Mouse (Mus musculus) forebrain, embryonic 14.5 days (tissue): ENCODE measurements around the gene Map1b. TPM values are rescaled to one million over a fixed set of nuclear protein-coding genes. Genes with fewer than 3 reads are reported as not detected.

Source experiments
- ATAC-seq: fragments of 200-750 bp; cut with Nextera tagmentation; 2 replicates; pipeline ENCODE4 v1.8.0; 2017; ENCODE audit warnings: mild to moderate bottlenecking, moderate library complexity
- DNase-seq: peaks from one replicate; pipeline ENCODE4 v3.0.0-alpha.2; 2015; ENCODE audit warnings: low spot score
- H3K27ac ChIP-seq: fragments of 300-500 bp; sonication (generic); 2 replicates; pipeline ENCODE4 v1.5.1; 2014; ENCODE audit warnings: low read depth, mild to moderate bottlenecking, control low read depth, low read length, moderate library complexity
- H3K27me3 ChIP-seq: fragments of 300-500 bp; sonication (generic); replicated peaks from 2 replicates; pipeline ENCODE4 v1.6.1; 2014; ENCODE audit warnings: low read length, control low read depth, mixed read lengths; ENCODE audit not compliant: control insufficient read depth, insufficient read depth
- H3K36me3 ChIP-seq: fragments of 300-500 bp; sonication (generic); 2 replicates; pipeline ENCODE4 v1.6.1; 2014; ENCODE audit warnings: low read length, control low read depth; ENCODE audit not compliant: control insufficient read depth, insufficient read depth
- H3K4me1 ChIP-seq: fragments of 300-500 bp; sonication (generic); 2 replicates; pipeline ENCODE4 v1.6.1; 2014; ENCODE audit warnings: antibody characterized with exemption, low read length, control low read depth; ENCODE audit not compliant: control insufficient read depth, insufficient read depth
- H3K4me2 ChIP-seq: fragments of 300-500 bp; sonication (generic); 2 replicates; pipeline ENCODE4 v1.6.1; 2014; ENCODE audit warnings: mild to moderate bottlenecking, control low read depth, low read length
- H3K4me3 ChIP-seq: fragments of 300-500 bp; sonication (generic); 2 replicates; pipeline ENCODE4 v1.5.1; 2014; ENCODE audit warnings: low read depth, low read length, control low read depth
- H3K9ac ChIP-seq: fragments of 300-500 bp; sonication (generic); 2 replicates; pipeline ENCODE4 v1.6.1; 2014; ENCODE audit warnings: mild to moderate bottlenecking, low read length, control low read depth, moderate library complexity
- H3K9me3 ChIP-seq: fragments of 300-500 bp; sonication (generic); replicated peaks from 2 replicates; pipeline ENCODE4 v1.6.1; 2016; ENCODE audit warnings: low read length, control low read depth, mixed read lengths; ENCODE audit not compliant: control insufficient read depth
- WGBS: fragments of 180-500 bp; shearing (Covaris S2); extraction: QIAGEN DNeasy Blood & Tissue Kit; methylation state at CpG from one replicate; pipeline ENCODE4 v1.1.7; 2014; 5-methylcytosine and 5-hydroxymethylcytosine counted together
- polyA plus RNA-seq: library from polyadenylated mRNA; unstranded; fragments of >200 nt; fragmentation: Nextera tagmentation; extraction: Ambion mirVana; gene quantifications from 2 replicates; pipeline ENCODE4 v1.2.1, GENCODE M21; 2014

The Map1b gene
- polyA plus RNA-seq, 1 experiment from 2014 or later: 1,380 TPM

- Histone ChIP-seq H3K27me3 (no peaks in the 10 kb centered on the region), H3K4me3 (no peak overlapping the region), H3K9me3 (no peaks in the 10 kb centered on the region), H3K27ac (peak overlapping the region; percentile 80), H3K4me1 (peaks cover 55% of the 10 kb centered on the region), H3K9ac (peak overlapping the region; percentile 59), H3K4me2 (peak overlapping the region; percentile 46), H3K36me3 (peaks cover 70% of the 10 kb centered on the region)
- WGBS: 21% methylated on average over 7 of the region's 7 CpGs
- ATAC-seq (peak; percentile 3; the same call in 1 of the 2 replicates), DNase-seq (no peak)
Measured at GRCm38 (mm10) chr13:99502911-99503310, 13.4 kb downstream of the Map1b start.

- Histone ChIP-seq H3K4me1 (peaks cover 55% of the 10 kb centered on the region), H3K4me2 (peak overlapping the region; percentile 46), H3K4me3 (no peak overlapping the region), H3K9me3 (no peaks in the 10 kb centered on the region), H3K9ac (peak overlapping the region; percentile 59), H3K27me3 (no peaks in the 10 kb centered on the region), H3K36me3 (peaks cover 63% of the 10 kb centered on the region), H3K27ac (peak overlapping the region; percentile 80)
- DNase-seq (peak; percentile 64), ATAC-seq (peak; percentile 51; the same call in 1 of the 2 replicates)
- 13% methylated on average over 13 of the region's 13 CpGs for WGBS
Measured at GRCm38 (mm10) chr13:99502126-99502744, 14.1 kb downstream of the Map1b start.

GRCm38 (mm10) chr13:99501393-99501792, 14.9 kb downstream of the Map1b start:
- no peaks in the 10 kb centered on the region for H3K27me3 ChIP-seq
- H3K27ac ChIP-seq: peak overlapping the region; percentile 80
- 7% methylated on average over 7 of the region's 7 CpGs for WGBS
- peaks cover 59% of the 10 kb centered on the region for H3K36me3 ChIP-seq
- peak overlapping the region; percentile 59 for H3K9ac ChIP-seq
- H3K4me3 ChIP-seq: no peak overlapping the region
- peak overlapping the region; percentile 46 for H3K4me2 ChIP-seq
- H3K9me3 ChIP-seq: no peaks in the 10 kb centered on the region
- ATAC-seq (no peak), DNase-seq (peak; percentile 61)
- peaks cover 51% of the 10 kb centered on the region for H3K4me1 ChIP-seq

DNA sequence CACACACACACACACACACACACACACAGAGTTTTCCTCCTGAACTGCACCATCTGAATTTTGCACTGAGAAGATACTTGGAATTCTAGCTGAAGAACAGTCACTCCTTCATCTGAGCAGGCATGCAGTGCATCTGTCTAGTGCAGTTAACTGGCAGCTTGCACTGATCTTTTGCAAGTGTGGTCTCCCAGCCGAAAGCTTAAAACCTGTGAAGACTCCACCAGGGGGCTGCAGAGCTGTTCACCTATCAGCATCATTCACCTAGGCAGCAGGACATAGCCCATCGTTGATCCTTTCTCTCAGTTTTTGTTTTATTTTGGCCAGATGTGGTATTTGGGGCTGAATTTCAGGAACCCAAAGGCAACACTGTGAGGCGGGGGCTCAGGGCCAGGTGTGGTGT, 15.7 kb downstream of the Map1b start:
- peaks cover 52% of the 10 kb centered on the region for H3K36me3 ChIP-seq
- DNase-seq (peak; percentile 56), ATAC-seq (peak; percentile 27; the same call in 1 of the 2 replicates)
- peak overlapping the region; percentile 80 for H3K27ac ChIP-seq
- 40% methylated on average over 3 of the region's 3 CpGs for WGBS
- no peaks in the 10 kb centered on the region for H3K9me3 ChIP-seq
- peak overlapping the region; percentile 59; the same call in 1 of the 2 replicates for H3K9ac ChIP-seq
- H3K27me3 ChIP-seq: no peaks in the 10 kb centered on the region
- H3K4me1 ChIP-seq: peaks cover 47% of the 10 kb centered on the region
- no peak overlapping the region for H3K4me3 ChIP-seq
- peak overlapping the region; percentile 46 for H3K4me2 ChIP-seq

DNA sequence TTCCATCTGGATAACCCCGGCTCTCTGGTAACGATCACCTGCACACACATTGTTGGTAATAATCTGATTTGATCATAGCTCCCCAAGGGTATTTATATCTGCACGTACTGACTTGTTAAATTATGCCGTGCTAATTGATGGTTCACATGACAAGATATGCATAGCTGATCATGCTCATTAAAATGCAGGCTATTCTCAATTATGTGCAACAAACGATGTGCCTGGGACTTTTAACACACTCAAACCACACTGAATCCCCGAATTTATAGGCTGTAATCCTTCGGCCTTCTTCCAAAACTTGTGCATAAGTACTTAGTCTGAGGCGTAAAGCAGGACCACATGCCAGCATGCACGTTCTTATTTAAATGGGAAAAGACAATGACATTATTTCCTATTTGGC, 16.6 kb downstream of the Map1b start:
- ATAC-seq: no peak
- Histone ChIP-seq H3K4me1 (peaks cover 49% of the 10 kb centered on the region), H3K36me3 (peaks cover 47% of the 10 kb centered on the region), H3K27me3 (no peaks in the 10 kb centered on the region), H3K27ac (no peak overlapping the region), H3K4me2 (no peak overlapping the region), H3K4me3 (no peak overlapping the region), H3K9me3 (no peaks in the 10 kb centered on the region), H3K9ac (no peak overlapping the region)
- DNase-seq: peak; percentile 52
- WGBS: 16% methylated on average over 9 of the region's 9 CpGs

- no peak for DNase-seq
- Histone ChIP-seq H3K27me3 (no peaks in the 10 kb centered on the region), H3K4me1 (peaks cover 51% of the 10 kb centered on the region), H3K4me3 (no peak overlapping the region), H3K4me2 (no peak overlapping the region), H3K9ac (no peak overlapping the region), H3K36me3 (peaks cover 31% of the 10 kb centered on the region), H3K9me3 (no peaks in the 10 kb centered on the region), H3K27ac (no peak overlapping the region)
- 84% methylated on average over 7 of the region's 7 CpGs for WGBS
- ATAC-seq: no peak
Measured at GRCm38 (mm10) chr13:99496106-99496505, 20.2 kb downstream of the Map1b start.

- no peak for ATAC-seq
Measured at GRCm38 (mm10) chr13:99494416-99494815, 21.9 kb downstream of the Map1b start.

DNA sequence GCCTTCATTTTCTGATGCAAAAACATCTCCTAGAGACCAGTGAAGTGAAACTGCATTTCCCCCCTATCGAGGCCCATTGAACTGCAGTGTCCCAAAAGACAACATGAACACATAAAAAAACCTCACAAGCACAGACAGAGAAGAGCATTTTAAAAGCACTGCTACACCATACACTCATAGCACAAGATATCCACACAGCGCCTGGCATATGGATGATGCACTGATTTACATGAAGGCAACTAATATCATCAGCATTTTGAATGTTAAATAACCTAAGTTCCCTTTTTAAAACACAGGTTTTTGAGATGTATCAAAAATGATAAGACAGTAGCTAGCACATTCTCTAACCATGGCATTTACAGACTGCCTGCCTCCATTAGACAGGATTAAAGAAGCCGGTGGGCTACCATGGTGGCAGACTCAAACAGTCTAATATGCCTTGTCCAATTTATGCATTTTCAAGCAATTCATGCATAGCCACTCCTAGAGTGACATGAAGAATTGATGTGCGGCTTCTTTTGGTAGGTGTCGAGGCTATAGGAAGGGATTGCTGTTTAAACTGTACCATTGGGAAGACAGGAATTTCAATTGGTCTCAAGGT, 22.9 kb downstream of the Map1b start:
- H3K9ac ChIP-seq: peak overlapping the region; percentile 22; the same call in 1 of the 2 replicates
- DNase-seq: no peak
- ATAC-seq: no peak
- peak overlapping the region; percentile 81 for H3K27ac ChIP-seq
- H3K4me3 ChIP-seq: no peak overlapping the region
- no peaks in the 10 kb centered on the region for H3K9me3 ChIP-seq
- peaks cover 28% of the 10 kb centered on the region for H3K36me3 ChIP-seq
- peaks cover 35% of the 10 kb centered on the region for H3K4me1 ChIP-seq
- 14% methylated on average over 5 of the region's 5 CpGs for WGBS
- H3K27me3 ChIP-seq: no peaks in the 10 kb centered on the region
- H3K4me2 ChIP-seq: peak overlapping the region; percentile 30

More at GRCm38 (mm10) chr13:99494416-99494815, 21.9 kb downstream of the Map1b start:
- DNase-seq: no peak
- peaks cover 31% of the 10 kb centered on the region for H3K36me3 ChIP-seq
- no peaks in the 10 kb centered on the region for H3K27me3 ChIP-seq
- H3K4me3 ChIP-seq: no peak overlapping the region
- H3K9ac ChIP-seq: no peak overlapping the region
- H3K9me3 ChIP-seq: no peaks in the 10 kb centered on the region
- H3K4me1 ChIP-seq: peaks cover 35% of the 10 kb centered on the region
- WGBS: 42% methylated on average over 10 of the region's 10 CpGs
- H3K4me2 ChIP-seq: no peak overlapping the region
- 0 out of 2 replicates have a peak overlapping the region, but pooled peaks have one; percentile 16 for H3K27ac ChIP-seq
